Mouse (Mus musculus) fibroblast of lung, adult 2 months (primary cell): ENCODE data around the gene Epb41l5.

ENCODE experiments used
- DNase-seq: peaks from one replicate; pipeline ENCODE4 v3.0.0-alpha.2; 2011; ENCODE audit warnings: low read depth

Epb41l5 gene

GRCm38 (mm10) chr1:119533093-119533805 lies 115.6 kb downstream of the Epb41l5 start:
- DNase-seq: no peak

- no peak for DNase-seq
Measured at GRCm38 (mm10) chr1:119532165-119532564, 116.6 kb downstream of the Epb41l5 start.

GRCm38 (mm10) chr1:119530941-119531340 lies 117.9 kb downstream of the Epb41l5 start:
- no peak for DNase-seq

- peak; percentile 53 for DNase-seq
Measured at GRCm38 (mm10) chr1:119525689-119526591, 122.9 kb downstream of the Epb41l5 start, which contains the start of gene Tmem185b. Tmem185b (plus strand) TSS chr1:119526160.

GRCm38 (mm10) chr1:119525004-119525444 lies 123.8 kb downstream of the Epb41l5 start:
- no peak for DNase-seq

GRCm38 (mm10) chr1:119523826-119524225 lies 125.0 kb downstream of the Epb41l5 start:
- no peak for DNase-seq

GRCm38 (mm10) chr1:119523369-119523768 lies 125.4 kb downstream of the Epb41l5 start:
- no peak for DNase-seq

GRCm38 (mm10) chr1:119522726-119523125 lies 126.1 kb downstream of the Epb41l5 start:
- DNase-seq: no peak

- no peak for DNase-seq
Measured at GRCm38 (mm10) chr1:119521681-119522080, 127.1 kb downstream of the Epb41l5 start.

GRCm38 (mm10) chr1:119521029-119521428 lies 127.8 kb downstream of the Epb41l5 start:
- no peak for DNase-seq

GRCm38 (mm10) chr1:119519286-119519685 lies 129.5 kb downstream of the Epb41l5 start:
- DNase-seq: no peak

GRCm38 (mm10) chr1:119518786-119519185 lies 130.0 kb downstream of the Epb41l5 start:
- DNase-seq: no peak

- no peak for DNase-seq
Measured at GRCm38 (mm10) chr1:119518060-119518459, 130.7 kb downstream of the Epb41l5 start.

- DNase-seq: no peak
Measured at GRCm38 (mm10) chr1:119510857-119511256, 137.9 kb downstream of the Epb41l5 start.

- DNase-seq: no peak
Measured at GRCm38 (mm10) chr1:119510409-119510808, 138.4 kb downstream of the Epb41l5 start.

GRCm38 (mm10) chr1:119509474-119509873 lies 139.3 kb downstream of the Epb41l5 start:
- DNase-seq: peak; percentile 36

- DNase-seq: peak; percentile 48
Measured at GRCm38 (mm10) chr1:119508548-119508947, 140.3 kb downstream of the Epb41l5 start.

- DNase-seq: no peak
Measured at GRCm38 (mm10) chr1:119505951-119506350, 142.8 kb downstream of the Epb41l5 start.

GRCm38 (mm10) chr1:119504260-119505062 lies 144.3 kb downstream of the Epb41l5 start, which contains the start of gene Ralb:
Ralb (minus strand) TSS chr1:119504794.
- peak; percentile 98 for DNase-seq

- no peak for DNase-seq
Measured at GRCm38 (mm10) chr1:119503808-119504207, 145.0 kb downstream of the Epb41l5 start.

GRCm38 (mm10) chr1:119503181-119503580 lies 145.6 kb downstream of the Epb41l5 start:
- DNase-seq: no peak

GRCm38 (mm10) chr1:119502729-119503128 lies 146.1 kb downstream of the Epb41l5 start:
- DNase-seq: no peak
